Mouse (Mus musculus): ENCODE measurements around the gene Ogdh. TPM values are rescaled to one million over a fixed set of nuclear protein-coding genes. Genes with fewer than 3 reads are reported as not detected.
"Not testable (repeated sequence)": the region's sequence is repeated elsewhere in the genome, so short reads cannot be mapped to it uniquely, and the experiment has no call there.

Gene Ogdh
- total RNA-seq (2015) (92.5 and 99.3 TPM in 2 replicates), total RNA-seq (2017) (74.2 and 90.3 TPM in 2 replicates)

GRCm38 (mm10) chr11:6291401-6292115 is at the start of gene Ogdh:
Ogdh (plus strand) TSS chr11:6291633.
- peak; percentile 89 for ATAC-seq (ENCODE audit: poor library complexity, severe bottlenecking)

GRCm38 (mm10) chr11:6244707-6245106 is 46.7 kb upstream of the Ogdh start:
- no peak for ATAC-seq (ENCODE audit: poor library complexity, severe bottlenecking)

GRCm38 (mm10) chr11:6252248-6252647 is 39.2 kb upstream of the Ogdh start:
- no peak for ATAC-seq (ENCODE audit: poor library complexity, severe bottlenecking)

- ATAC-seq (ENCODE audit: poor library complexity, severe bottlenecking), result no peak
Measured at GRCm38 (mm10) chr11:6252824-6253223, 38.6 kb upstream of the Ogdh start.

- ATAC-seq (ENCODE audit: poor library complexity, severe bottlenecking), result not testable (repeated sequence)
Measured at GRCm38 (mm10) chr11:6254602-6255001, 36.8 kb upstream of the Ogdh start.

GRCm38 (mm10) chr11:6256490-6257072 is 34.9 kb upstream of the Ogdh start:
- no peak for ATAC-seq (ENCODE audit: poor library complexity, severe bottlenecking)

- ATAC-seq (ENCODE audit: poor library complexity, severe bottlenecking), result no peak
Measured at GRCm38 (mm10) chr11:6259413-6259812, 32.0 kb upstream of the Ogdh start.

GRCm38 (mm10) chr11:6261434-6262082 is 29.9 kb upstream of the Ogdh start:
- peak; percentile 87 for ATAC-seq (ENCODE audit: poor library complexity, severe bottlenecking)

GRCm38 (mm10) chr11:6266621-6267020 is 24.8 kb upstream of the Ogdh start:
- ATAC-seq (ENCODE audit: poor library complexity, severe bottlenecking), result no peak

- peak; percentile 99 for ATAC-seq (ENCODE audit: poor library complexity, severe bottlenecking)
Measured at GRCm38 (mm10) chr11:6267320-6268254, 23.8 kb upstream of the Ogdh start, which contains the start of gene Ddx56. Ddx56 (minus strand) TSS chr11:6267772.

GRCm38 (mm10) chr11:6273607-6274006 is 17.8 kb upstream of the Ogdh start:
- ATAC-seq (ENCODE audit: poor library complexity, severe bottlenecking), result peak; percentile 43; the same call in 1 of the 2 replicates

GRCm38 (mm10) chr11:6274387-6275093 is 16.9 kb upstream of the Ogdh start, which contains the start of gene Tmed4:
Tmed4 (minus strand) TSS chr11:6274870.
- peak; percentile 96 for ATAC-seq (ENCODE audit: poor library complexity, severe bottlenecking)

GRCm38 (mm10) chr11:6275094-6275484 is 16.3 kb upstream of the Ogdh start:
- no peak for ATAC-seq (ENCODE audit: poor library complexity, severe bottlenecking)

GRCm38 (mm10) chr11:6276466-6276865 is 15.0 kb upstream of the Ogdh start:
- no peak for ATAC-seq (ENCODE audit: poor library complexity, severe bottlenecking)

- ATAC-seq (ENCODE audit: poor library complexity, severe bottlenecking), result no peak
Measured at GRCm38 (mm10) chr11:6282940-6283339, 8.5 kb upstream of the Ogdh start.

- no peak for ATAC-seq (ENCODE audit: poor library complexity, severe bottlenecking)
Measured at GRCm38 (mm10) chr11:6290138-6290537, 1.3 kb upstream of the Ogdh start.

GRCm38 (mm10) chr11:6290883-6291282 is 550 bp upstream of the Ogdh start:
- ATAC-seq (ENCODE audit: poor library complexity, severe bottlenecking), result no peak

- peak; percentile 62 for ATAC-seq (ENCODE audit: poor library complexity, severe bottlenecking)
Measured at GRCm38 (mm10) chr11:6292116-6292987, 919 bp downstream of the Ogdh start.

GRCm38 (mm10) chr11:6292988-6293349 is 1.5 kb downstream of the Ogdh start:
- no peak for ATAC-seq (ENCODE audit: poor library complexity, severe bottlenecking)

All from megakaryocyte, adult 5-6 weeks (primary cell).